Mouse (Mus musculus) CH12.LX (cell line): ENCODE results near the gene Chrm5. TPM values are rescaled to one million over a fixed set of nuclear protein-coding genes. Genes with fewer than 3 reads are reported as not detected.

Source experiments
- DNase-seq: peaks from one replicate; pipeline ENCODE4 v3.0.0-alpha.2; 2013; ENCODE audit errors: extremely low read depth
- H3K27ac ChIP-seq: 2 replicates; pipeline ENCODE4 v1.5.1; 2012; ENCODE audit warnings: low read depth, mild to moderate bottlenecking, control low read depth, moderate library complexity; ENCODE audit not compliant: insufficient read depth
- H3K27me3 ChIP-seq: replicated peaks from 2 replicates; pipeline ENCODE3; 2012; ENCODE audit warnings: inconsistent platforms
- H3K36me3 ChIP-seq, 2 experiments: replicated peaks in 1 of 2; 2 replicates each; pipeline versions ENCODE3 to v1.6.1; 2012; ENCODE audit warnings: inconsistent platforms in 1 of 2, low read length in 1 of 2, mild to moderate bottlenecking in 1 of 2, mixed read lengths in 1 of 2, moderate library complexity in 1 of 2; ENCODE audit not compliant: control insufficient read depth in 1 of 2, insufficient read depth in 1 of 2
- H3K4me1 ChIP-seq, 2 experiments: 2 replicates each; pipeline ENCODE4 v1.6.1; 2012; ENCODE audit warnings: inconsistent platforms in 1 of 2, moderate library complexity in 1 of 2; ENCODE audit not compliant: insufficient read depth in 2 of 2, control insufficient read depth in 1 of 2
- H3K4me2 ChIP-seq: 2 replicates; pipeline ENCODE4 v1.6.1; 2012; ENCODE audit warnings: low read depth, mild to moderate bottlenecking, control low read depth; ENCODE audit not compliant: poor library complexity, insufficient read depth, severe bottlenecking
- H3K4me3 ChIP-seq, 3 experiments: fragments of 150-350 bp in 1 of 3; sonication (generic) in 1 of 3; replicated peaks in 1 of 3; 2 replicates each; pipeline versions ENCODE3 to v1.5.1; 2011 to 2012; ENCODE audit warnings: low read depth in 2 of 3, low read length in 2 of 3, mild to moderate bottlenecking in 2 of 3, moderate library complexity in 2 of 3, control low read depth in 1 of 3, improper control_type of control experiment in 1 of 3, inconsistent platforms in 1 of 3, mixed read lengths in 1 of 3; ENCODE audit not compliant: poor library complexity in 1 of 3
- H3K79me2 ChIP-seq: replicated peaks from 2 replicates; pipeline ENCODE4 v1.6.1; 2012; ENCODE audit warnings: mild to moderate bottlenecking, moderate library complexity; ENCODE audit not compliant: control insufficient read depth, poor library complexity, insufficient read depth, severe bottlenecking; ENCODE audit errors: extremely low read depth
- H3K9ac ChIP-seq: 2 replicates; pipeline ENCODE4 v1.6.1; 2012; ENCODE audit warnings: low read depth, mild to moderate bottlenecking, control low read depth, moderate library complexity; ENCODE audit not compliant: insufficient read depth
- H3K9me3 ChIP-seq: replicated peaks from 2 replicates; pipeline ENCODE3; 2012; ENCODE audit warnings: low read length, inconsistent platforms, mixed read lengths
- BHLHE40 ChIP-seq: IDR thresholded peaks from 2 replicates; pipeline ENCODE4 v1.6.1; 2011; ENCODE audit warnings: mild to moderate bottlenecking, low read depth, low read length, improper control_type of control experiment
- CHD1 ChIP-seq: IDR thresholded peaks from 2 replicates; pipeline ENCODE4 v1.6.1; 2012; ENCODE audit warnings: low read depth, low read length, improper control_type of control experiment, inconsistent platforms
- CHD2 ChIP-seq: IDR thresholded peaks from 2 replicates; pipeline ENCODE4 v1.6.1; 2011; ENCODE audit warnings: low read length, improper control_type of control experiment
- CTCF ChIP-seq, 2 experiments: IDR thresholded peaks in 1 of 2; conservative IDR thresholded peaks in 1 of 2; 2 replicates each; pipeline ENCODE4 v1.5.1; 2011 to 2012; ENCODE audit warnings: low read depth in 2 of 2, low read length in 2 of 2, improper control_type of control experiment in 1 of 2, inconsistent platforms in 1 of 2, mild to moderate bottlenecking in 1 of 2, moderate library complexity in 1 of 2
- E2F4 ChIP-seq: IDR thresholded peaks from 2 replicates; pipeline ENCODE4 v1.6.1; 2011; ENCODE audit warnings: low read depth, low read length, improper control_type of control experiment; ENCODE audit not compliant: insufficient replicate concordance
- ELF1 ChIP-seq: IDR thresholded peaks from 2 replicates; pipeline ENCODE4 v1.6.1; 2014; ENCODE audit warnings: low read depth, mild to moderate bottlenecking, inconsistent platforms, low read length, improper control_type of control experiment
- ETS1 ChIP-seq: conservative IDR thresholded peaks from 2 replicates; pipeline ENCODE4 v1.6.1; 2012; ENCODE audit warnings: low read depth, mild to moderate bottlenecking, inconsistent platforms, low read length, improper control_type of control experiment, moderate library complexity
- GABPA ChIP-seq: IDR thresholded peaks from 2 replicates; pipeline ENCODE4 v1.6.1; 2012; ENCODE audit warnings: low read depth, low read length, improper control_type of control experiment, inconsistent platforms; ENCODE audit not compliant: insufficient replicate concordance
- HCFC1 ChIP-seq: IDR thresholded peaks from 2 replicates; pipeline ENCODE4 v1.6.1; 2012; ENCODE audit warnings: low read depth, mild to moderate bottlenecking, inconsistent platforms, low read length, improper control_type of control experiment
- JUN ChIP-seq: IDR thresholded peaks from 2 replicates; pipeline ENCODE4 v1.6.1; 2011; ENCODE audit warnings: low read depth, mild to moderate bottlenecking, low read length, improper control_type of control experiment, moderate library complexity; ENCODE audit not compliant: insufficient read depth
- KAT2A ChIP-seq: IDR thresholded peaks from 2 replicates; pipeline ENCODE4 v1.6.1; 2012; ENCODE audit warnings: low read length, improper control_type of control experiment, inconsistent platforms; ENCODE audit not compliant: insufficient replicate concordance
- MAZ ChIP-seq: IDR thresholded peaks from 2 replicates; pipeline ENCODE4 v1.6.1; 2012; ENCODE audit warnings: low read depth, mild to moderate bottlenecking, inconsistent platforms, low read length, improper control_type of control experiment, moderate library complexity
- NRF1 ChIP-seq: IDR thresholded peaks from 2 replicates; pipeline ENCODE4 v1.6.1; 2014; ENCODE audit warnings: low read depth, mild to moderate bottlenecking, inconsistent platforms, low read length, improper control_type of control experiment, moderate library complexity
- PAX5 ChIP-seq: IDR thresholded peaks from 2 replicates; pipeline ENCODE4 v1.6.1; 2012; ENCODE audit warnings: low read length, inconsistent platforms, mixed read lengths
- POLR2A ChIP-seq: IDR thresholded peaks from 2 replicates; pipeline ENCODE4 v1.6.1; 2011; ENCODE audit warnings: low read depth, mild to moderate bottlenecking, improper control_type of control experiment, low read length
- RAD21 ChIP-seq: IDR thresholded peaks from 2 replicates; pipeline ENCODE4 v1.6.1; 2011; ENCODE audit warnings: low read depth, mild to moderate bottlenecking, low read length, improper control_type of control experiment, moderate library complexity
- RCOR1 ChIP-seq: conservative IDR thresholded peaks from 2 replicates; pipeline ENCODE4 v1.6.1; 2012; ENCODE audit warnings: low read depth, mild to moderate bottlenecking, inconsistent platforms, low read length, improper control_type of control experiment
- TCF12 ChIP-seq: IDR thresholded peaks from 2 replicates; pipeline ENCODE4 v1.6.1; 2014; ENCODE audit warnings: low read depth, mild to moderate bottlenecking, inconsistent platforms, low read length, improper control_type of control experiment
- UBTF ChIP-seq: IDR thresholded peaks from 2 replicates; pipeline ENCODE4 v1.6.1; 2012; ENCODE audit warnings: low read depth, mild to moderate bottlenecking, inconsistent platforms, low read length, improper control_type of control experiment, moderate library complexity
- USF1 ChIP-seq: IDR thresholded peaks from 2 replicates; pipeline ENCODE4 v1.6.1; 2014; ENCODE audit warnings: low read depth, mild to moderate bottlenecking, inconsistent platforms, low read length, improper control_type of control experiment
- USF2 ChIP-seq: conservative IDR thresholded peaks from 2 replicates; pipeline ENCODE4 v1.6.1; 2011; ENCODE audit warnings: low read depth, low read length, improper control_type of control experiment
- ZMIZ1 ChIP-seq: IDR thresholded peaks from 2 replicates; pipeline ENCODE4 v1.6.1; 2012; ENCODE audit warnings: low read depth, mild to moderate bottlenecking, inconsistent platforms, low read length, improper control_type of control experiment
- dilution Hi-C: fragments of 300-500 bp; cut with MboI; formaldehyde crosslinking; loops from 2 replicates; pipeline ENCODE4 v1.14.3; 2020; ENCODE audit warnings: low sequenced_read_pairs; ENCODE audit not compliant: extremely low pct_unique_long_range_greater_than_20kb, extremely low pct_ligation_motif_present
- in situ Hi-C: fragments of 300-500 bp; cut with MboI; formaldehyde crosslinking; loops from 3 replicates; pipeline ENCODE4 v1.14.3; 2019; ENCODE audit warnings: low sequenced_read_pairs, low pct_ligation_motif_present, low pct_unique_long_range_greater_than_20kb, mixed read lengths
- polyA plus RNA-seq: library from polyadenylated mRNA; unstranded; fragments of >175 nt; gene quantifications from 2 replicates; pipeline ENCODE4 v1.2.1, GENCODE M21; 2012; ENCODE audit warnings: low read depth; ENCODE audit not compliant: insufficient read length
- total RNA-seq, 2 experiments: library from RNA; depleted of rRNA; stranded (reverse); fragments of 300-350 nt in 1 of 2; fragments of >200 nt in 1 of 2; gene quantifications; 2 replicates each; pipeline ENCODE4 v1.2.3; 2012 to 2014

Gene Chrm5
- total and polyA plus RNA-seq, 3 experiments, result not detected

DNA sequence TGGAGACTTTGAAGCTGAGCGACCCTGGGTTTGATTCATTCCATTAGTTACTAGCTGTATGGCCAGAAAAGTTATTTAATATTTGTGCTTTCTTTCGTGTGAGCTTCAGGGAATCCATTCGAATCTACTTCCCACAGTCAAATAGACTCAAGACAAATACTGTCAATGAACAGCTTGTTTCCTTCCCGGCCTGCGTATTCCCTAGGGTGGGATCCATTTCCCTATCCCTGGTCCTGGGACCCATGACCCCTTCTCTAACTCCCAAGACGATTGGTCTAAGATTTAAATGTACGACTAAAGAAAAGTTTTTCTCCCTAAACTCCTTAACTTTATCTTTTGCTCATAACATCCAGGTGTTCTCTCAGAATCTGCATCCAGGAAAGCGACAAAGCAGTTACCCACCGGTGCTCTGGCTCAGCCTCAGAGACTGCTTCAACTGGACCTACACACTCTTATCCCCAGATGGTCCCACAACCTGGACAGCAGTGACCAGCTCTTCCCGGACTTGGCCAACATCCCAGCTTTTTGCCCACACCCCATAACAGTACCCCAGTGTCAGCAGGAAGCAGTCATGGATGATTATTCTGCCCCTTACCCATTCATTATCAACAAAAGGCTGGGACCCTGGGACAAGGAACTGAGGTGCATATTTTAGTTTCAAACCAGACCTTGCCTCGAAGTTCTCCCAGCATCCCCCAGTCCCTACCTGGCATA is 10.1 kb upstream of the Chrm5 start:
- DNase-seq, result no peak
- TF ChIP-seq USF1 (no peak), E2F4 (no peak), CTCF (conservative IDR thresholded peaks at IDR 0.05 in 1 of 2, IDR thresholded peaks at IDR 0.05 in 1 of 2; ENCODE audit: low read depth in 2 of 2, low read length in 2 of 2) (no peak), HCFC1 (no peak), ELF1 (no peak), NRF1 (no peak), BHLHE40 (no peak), CHD1 (no peak), USF2 (no peak), RCOR1 (no peak)
- no peak overlapping the region for H3K4me3 ChIP-seq
- no peak overlapping the region for H3K27ac ChIP-seq
- H3K4me1 ChIP-seq, result peaks cover 0 to 8% of the 10 kb centered on the region in 2 experiments; a peak in 2 of 4 replicates
- in situ Hi-C loops (no loop called here), dilution Hi-C loops (no loop called here)
- no peaks in the 10 kb centered on the region for H3K79me2 ChIP-seq
- no peak overlapping the region for H3K9ac ChIP-seq
- no peak overlapping the region for H3K4me2 ChIP-seq
- H3K36me3 ChIP-seq, result no peaks in the 10 kb centered on the region
- H3K27me3 ChIP-seq, result no peaks in the 10 kb centered on the region
- no peaks in the 10 kb centered on the region for H3K9me3 ChIP-seq

DNA sequence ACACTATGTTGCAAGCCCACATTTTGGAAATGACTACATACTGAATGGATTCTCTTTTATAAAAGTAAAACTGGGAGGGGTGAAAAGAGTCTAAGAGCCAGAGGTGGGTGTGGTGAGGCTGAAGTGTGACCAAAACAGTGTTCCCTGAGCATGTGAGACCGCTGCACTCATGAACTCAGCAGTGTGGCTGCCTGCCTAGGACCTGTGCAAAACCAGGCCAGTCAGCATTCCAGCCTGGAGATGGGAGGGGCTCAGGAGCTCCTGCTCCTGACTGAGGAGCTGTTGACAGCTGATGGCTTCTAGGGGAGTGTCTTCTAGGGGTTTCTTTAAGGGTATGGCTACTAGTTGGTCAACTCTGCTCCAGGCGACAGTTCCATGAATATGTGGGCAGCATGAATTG is 4.3 kb upstream of the Chrm5 start:
- dilution Hi-C loops, result no loop called here
- no peaks in the 10 kb centered on the region for H3K27me3 ChIP-seq
- no peaks in the 10 kb centered on the region for H3K9me3 ChIP-seq
- no peak overlapping the region for H3K27ac ChIP-seq
- H3K4me3 ChIP-seq, result no peak overlapping the region
- in situ Hi-C loops, result no loop called here
- no peak for DNase-seq
- H3K36me3 ChIP-seq, result no peaks in the 10 kb centered on the region
- H3K79me2 ChIP-seq, result no peaks in the 10 kb centered on the region
- TF ChIP-seq UBTF, result no peak
- no peak for TF ChIP-seq POLR2A
- no peak for TF ChIP-seq ZMIZ1
- no peak for TF ChIP-seq RAD21
- no peak for TF ChIP-seq JUN
- TF ChIP-seq KAT2A, result no peak
- TF ChIP-seq BHLHE40, result no peak
- no peak for TF ChIP-seq E2F4
- TF ChIP-seq TCF12, result no peak
- no peak for TF ChIP-seq MAZ
- TF ChIP-seq ETS1, result no peak
- TF ChIP-seq CHD1, result no peak
- TF ChIP-seq CHD2, result no peak
- TF ChIP-seq GABPA, result no peak
- TF ChIP-seq PAX5, result no peak
- no peak overlapping the region for H3K4me2 ChIP-seq
- H3K9ac ChIP-seq, result no peak overlapping the region
- H3K4me1 ChIP-seq, result no peaks in the 10 kb centered on the region
